In genomic region chr3:36486881-36487280, GRCm38 (mm10) we compare ENCODE assay signal across 31 mouse cellular contexts. TPM values are rescaled to one million over a fixed set of nuclear protein-coding genes. Genes with fewer than 3 reads are reported as not detected.
A peak's percentile ranks its signal among the peaks of the same experiment; 100 is the strongest.
DNase-seq lines count a peak whose midpoint lies in the region; ATAC-seq and TF ChIP-seq lines count a peak whose summit lies in the region.
"Had no signal": no experiment of that assay in that cellular context is flagged by ENCODE, and none has a peak within 500 bp of the region (broad histone marks: within the 10 kb centered on the region; RNA-seq: fewer than 3 reads in every experiment).

No protein-coding gene starts in this region.

- H3K9me3 ChIP-seq in hindbrain, embryonic 14.5 days (ENCODE audit: control insufficient read depth, low read length), result no peaks in the 10 kb centered on the region
- H3K9me3 ChIP-seq: embryonic facial prominence, embryonic 13.5 days; embryonic facial prominence, embryonic 15.5 days; forebrain, embryonic 10.5 days; forebrain, embryonic 12.5 days had no signal

- H3K4me3 ChIP-seq in left cerebral cortex, adult 2 months, result no peak overlapping the region
- H3K4me3 ChIP-seq in hindbrain, embryonic 14.5 days (replicated peaks; ENCODE audit: low read length), result no peak overlapping the region
- H3K4me3 ChIP-seq: embryonic facial prominence, embryonic 13.5 days; embryonic facial prominence, embryonic 15.5 days; erythroblast, embryonic 14.5 days; forebrain, embryonic 10.5 days; forebrain, embryonic 12.5 days had no signal

- no peak overlapping the region for H3K9ac ChIP-seq in hindbrain, embryonic 14.5 days
- H3K9ac ChIP-seq: embryonic facial prominence, embryonic 13.5 days; embryonic facial prominence, embryonic 15.5 days; forebrain, embryonic 12.5 days had no signal

- no peak overlapping the region for H3K4me2 ChIP-seq in hindbrain, embryonic 14.5 days (replicated peaks)
- H3K4me2 ChIP-seq: embryonic facial prominence, embryonic 13.5 days; embryonic facial prominence, embryonic 15.5 days; forebrain, embryonic 12.5 days had no signal

- no peak for TF ChIP-seq CTCF in left cerebral cortex, adult 2 months (IDR thresholded peaks at IDR 0.05)

- no peak for DNase-seq in frontal cortex, adult 2 months (ENCODE audit: extremely low spot score in 1 of 2, low spot score in 1 of 2)
- no peak for DNase-seq in left cerebral cortex, adult 2 months (ENCODE audit: extremely low spot score in 1 of 2, low spot score in 2 of 2)
- no peak for DNase-seq in left cerebral cortex, adult 18-20 months (ENCODE audit: low spot score in 2 of 2)
- DNase-seq in telencephalon, adult 2 months (ENCODE audit: low read depth, low spot score), result peak; percentile 42
- no peak for DNase-seq in hindbrain, embryonic 14.5 days (ENCODE audit: low spot score)
- DNase-seq: adrenal gland, adult 8-10 months; B cell, adult 2 months; cerebellum, adult 11 months; cerebellum, adult 18-20 months; cerebellum, adult 8-10 months; cerebellum, adult 9-11 months; cerebellum, postnatal 14 days; cerebellum, postnatal 36 days; embryo, embryonic 11 days had no signal

- H3K27me3 ChIP-seq in hindbrain, embryonic 14.5 days (ENCODE audit: control insufficient read depth, insufficient read depth, low read length), result no peaks in the 10 kb centered on the region
- H3K27me3 ChIP-seq: CH12.LX; embryonic facial prominence, embryonic 13.5 days; embryonic facial prominence, embryonic 15.5 days; forebrain, embryonic 12.5 days; Patski had no signal

- 94% methylated on average over 6 of the region's 6 CpGs for WGBS in hindbrain, embryonic 14.5 days

- peaks cover 2% of the 10 kb centered on the region; the same call in 1 of the 2 replicates for H3K4me1 ChIP-seq in hindbrain, embryonic 14.5 days (replicated peaks; ENCODE audit: control insufficient read depth, insufficient read depth, low read length)

- H3K27ac ChIP-seq in left cerebral cortex, adult 2 months, result peak overlapping the region; percentile 17; the same call in 1 of the 2 replicates
- no peak overlapping the region for H3K27ac ChIP-seq in hindbrain, embryonic 14.5 days
- H3K27ac ChIP-seq: embryonic facial prominence, embryonic 13.5 days; embryonic facial prominence, embryonic 15.5 days; forebrain, embryonic 10.5 days; forebrain, embryonic 12.5 days had no signal

- intact Hi-C loops in left cerebral cortex, adult 2 months (cut with DNase I), result no loop called here

- ATAC-seq in frontal cortex, adult (ENCODE audit: low TSS enrichment), result peak; percentile 51; the same call in 1 of the 2 replicates
- no peak for ATAC-seq in hindbrain, embryonic 14.5 days (ENCODE audit: low FRiP score)
- ATAC-seq: activated CD4-positive, CD25-positive, alpha-beta regulatory T cell, adult 4 months; CD4-positive, CD25-positive, alpha-beta regulatory T cell, adult 4 months; forebrain, embryonic 14.5 days; forebrain, embryonic 16.5 days; Patski had no signal

- no peaks in the 10 kb centered on the region for H3K36me3 ChIP-seq in hindbrain, embryonic 14.5 days (replicated peaks; ENCODE audit: control insufficient read depth, insufficient read depth)
- H3K36me3 ChIP-seq: embryonic facial prominence, embryonic 13.5 days; embryonic facial prominence, embryonic 15.5 days; forebrain, embryonic 10.5 days; forebrain, embryonic 12.5 days; G1E had no signal

RNA-seq across cellular contexts. Expression of gene 1810062G17Rik, which starts 11.1 kb away (rescaled TPM):
- polyA plus RNA-seq in frontal cortex, adult 2 months (2012; rRNA removed), result 0.15 TPM in 1 of 2 replicates, not detected in the other
- total RNA-seq in left cerebral cortex, adult 2 months (2021), result not detected
- not detected for total RNA-seq in left cerebral cortex, adult 18-20 months (2021)
- 0.21 and 0.23 TPM in 2 replicates for polyA plus RNA-seq in hindbrain, embryonic 14.5 days (2014; fragmentation: Nextera tagmentation; extraction: Ambion mirVana)
- total RNA-seq: common myeloid progenitor, adult 5-6 weeks had no signal
- polyA plus RNA-seq: erythroblast, embryonic 14.5 days; forebrain, embryonic 14.5 days; forebrain, embryonic 16.5 days; G1E had no signal

RNA-seq across cellular contexts. Expression of gene Anxa5, which starts 11.2 kb away (rescaled TPM):
- 97.6 and 113 TPM in 2 replicates for polyA plus RNA-seq in frontal cortex, adult 2 months (2012; rRNA removed)
- 10 to 100 TPM; 69.0 to 71.9 TPM for total RNA-seq in left cerebral cortex, adult 2 months (2021)
- total RNA-seq in left cerebral cortex, adult 18-20 months (2021), result 10 to 100 TPM; 71.6 to 82.2 TPM
- 64.9 and 75.8 TPM in 2 replicates for polyA plus RNA-seq in hindbrain, embryonic 14.5 days (2014; fragmentation: Nextera tagmentation; extraction: Ambion mirVana)

RNA-seq across cellular contexts. Expression of gene Gm11549, which starts 34.7 kb away (rescaled TPM):
- 19.2 and 19.5 TPM in 2 replicates for polyA plus RNA-seq in frontal cortex, adult 2 months (2012; rRNA removed)
- 10 to 100 TPM; 35.7 to 44.6 TPM for total RNA-seq in left cerebral cortex, adult 2 months (2021)
- total RNA-seq in left cerebral cortex, adult 18-20 months (2021), result 10 to 100 TPM; 34.4 to 35.0 TPM
- 0.20 and 0.35 TPM in 2 replicates for polyA plus RNA-seq in hindbrain, embryonic 14.5 days (2014; fragmentation: Nextera tagmentation; extraction: Ambion mirVana)
- total RNA-seq: adrenal gland, adult 18-20 months; adrenal gland, adult 8-10 months; adrenal gland, postnatal 14 days; adrenal gland, postnatal 36 days; CH12.LX; common myeloid progenitor, adult 5-6 weeks had no signal
- polyA plus RNA-seq: activated CD4-positive, CD25-positive, alpha-beta regulatory T cell, adult 4 months; CD4-positive, CD25-positive, alpha-beta regulatory T cell, adult 4 months; erythroblast, embryonic 14.5 days; G1E; Patski had no signal
